Mouse (Mus musculus) liver, embryonic 14.5 days (tissue): ENCODE measurements around the gene Gm49361. TPM values are rescaled to one million over a fixed set of nuclear protein-coding genes. Genes with fewer than 3 reads are reported as not detected.

ENCODE experiments used
- ATAC-seq: fragments of 200-750 bp; cut with Nextera tagmentation; 2 replicates; pipeline ENCODE4 v1.8.0; 2017; ENCODE audit warnings: moderate number of reproducible peaks, mild to moderate bottlenecking, moderate library complexity; ENCODE audit not compliant: insufficient read depth
- DNase-seq, 3 experiments: peaks; one replicate each; pipeline ENCODE4 v3.0.0-alpha.2; 2012 to 2013; ENCODE audit warnings: low read depth in 3 of 3, low spot score in 3 of 3
- H3K27ac ChIP-seq: fragments of 300-500 bp; sonication (generic); 2 replicates; pipeline ENCODE4 v1.5.1; 2014; ENCODE audit warnings: moderate library complexity, mild to moderate bottlenecking, control low read depth, inconsistent platforms
- H3K27me3 ChIP-seq: fragments of 300-500 bp; sonication (generic); 2 replicates; pipeline ENCODE4 v1.6.1; 2014; ENCODE audit warnings: mild to moderate bottlenecking, low read length, moderate library complexity; ENCODE audit not compliant: control insufficient read depth, insufficient read depth
- H3K36me3 ChIP-seq: fragments of 300-500 bp; sonication (generic); replicated peaks from 2 replicates; pipeline ENCODE4 v1.6.1; 2014; ENCODE audit warnings: low read depth; ENCODE audit not compliant: control insufficient read depth, insufficient read depth
- H3K4me1 ChIP-seq, 2 experiments: fragments of 200-500 bp in 1 of 2; fragments of 300-500 bp in 1 of 2; sonication (generic) in 1 of 2; replicated peaks; 2 replicates each; pipeline ENCODE4 v1.6.1; 2012 to 2014; ENCODE audit warnings: antibody characterized with exemption in 1 of 2, inconsistent platforms in 1 of 2, low read length in 1 of 2; ENCODE audit not compliant: control insufficient read depth in 2 of 2, insufficient read depth in 2 of 2
- H3K4me2 ChIP-seq: fragments of 300-500 bp; sonication (generic); 2 replicates; pipeline ENCODE4 v1.6.1; 2014; ENCODE audit warnings: low read depth, mild to moderate bottlenecking, control low read depth, moderate library complexity
- H3K4me3 ChIP-seq, 2 experiments: fragments of 200-500 bp in 1 of 2; fragments of 300-500 bp in 1 of 2; sonication (generic) in 1 of 2; 2 replicates each; pipeline ENCODE4 v1.5.1; 2012 to 2014; ENCODE audit warnings: low read depth in 2 of 2, low read length in 2 of 2, mild to moderate bottlenecking in 2 of 2, control low read depth in 1 of 2, inconsistent platforms in 1 of 2, moderate library complexity in 1 of 2; ENCODE audit not compliant: insufficient read depth in 1 of 2
- H3K9ac ChIP-seq: fragments of 300-500 bp; sonication (generic); replicated peaks from 2 replicates; pipeline ENCODE4 v1.6.1; 2014; ENCODE audit warnings: mild to moderate bottlenecking, control low read depth, moderate library complexity
- H3K9me3 ChIP-seq: fragments of 300-500 bp; sonication (generic); 2 replicates; pipeline ENCODE4 v1.6.1; 2016; ENCODE audit warnings: low read length, mixed read lengths; ENCODE audit not compliant: control insufficient read depth
- CTCF ChIP-seq: IDR thresholded peaks from 2 replicates; pipeline ENCODE4 v1.5.1; 2016; ENCODE audit warnings: antibody characterized with exemption, low read depth, control low read depth
- EP300 ChIP-seq: IDR thresholded peaks from 2 replicates; pipeline ENCODE4 v1.6.1; 2016; ENCODE audit warnings: antibody characterized with exemption, low read depth
- WGBS: fragments of 180-500 bp; shearing (Covaris S2); extraction: QIAGEN DNeasy Blood & Tissue Kit; methylation state at CpG from one replicate; pipeline ENCODE4 v1.1.7; 2014; ENCODE audit not compliant: insufficient replicate concordance; 5-methylcytosine and 5-hydroxymethylcytosine counted together
- polyA plus RNA-seq, 2 experiments: library from polyadenylated mRNA; depleted of rRNA in 1 of 2; stranded (reverse) in 1 of 2; unstranded in 1 of 2; fragments of >200 nt; fragmentation: Nextera tagmentation in 1 of 2; extraction: Ambion mirVana in 1 of 2; gene quantifications; 2 replicates each; pipeline versions ENCODE4 v1.2.1 to v1.2.3; 2012 to 2014

The Gm49361 gene
- polyA plus RNA-seq, 2 experiments: not detected

DNA sequence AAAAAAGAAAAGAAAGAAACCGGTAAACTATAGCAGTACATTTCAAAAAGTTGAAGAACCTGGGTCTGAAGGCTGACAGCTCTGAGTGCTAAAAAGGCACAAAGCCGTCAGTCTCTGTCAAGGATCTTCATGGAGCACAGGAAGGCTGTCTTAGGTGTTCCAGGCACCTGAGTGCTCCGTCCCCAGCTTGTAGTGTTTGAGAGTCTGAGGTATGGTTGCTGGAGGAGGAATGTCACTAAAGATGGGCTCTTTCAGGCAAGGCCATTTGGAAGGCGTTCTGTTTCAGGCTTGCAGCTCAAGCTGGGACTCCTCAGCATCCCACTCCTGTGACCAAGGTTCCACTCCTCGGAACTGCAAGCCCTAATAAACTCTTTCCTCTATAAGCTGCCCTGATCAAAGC is 58.5 kb downstream of the Gm49361 start:
- Histone ChIP-seq H3K27me3 (no peaks in the 10 kb centered on the region), H3K36me3 (no peaks in the 10 kb centered on the region; the same call in none of the 2 replicates), H3K9me3 (no peaks in the 10 kb centered on the region), H3K4me3 (no peak overlapping the region), H3K4me2 (no peak overlapping the region), H3K27ac (no peak overlapping the region), H3K4me1 (peaks cover 7 to 10% of the 10 kb centered on the region in 2 experiments), H3K9ac (no peak overlapping the region)
- DNase-seq (no peak), ATAC-seq (no peak)
- TF ChIP-seq EP300: no peak
- TF ChIP-seq CTCF: no peak
- WGBS: 77% methylated on average over 5 of the region's 5 CpGs

DNA sequence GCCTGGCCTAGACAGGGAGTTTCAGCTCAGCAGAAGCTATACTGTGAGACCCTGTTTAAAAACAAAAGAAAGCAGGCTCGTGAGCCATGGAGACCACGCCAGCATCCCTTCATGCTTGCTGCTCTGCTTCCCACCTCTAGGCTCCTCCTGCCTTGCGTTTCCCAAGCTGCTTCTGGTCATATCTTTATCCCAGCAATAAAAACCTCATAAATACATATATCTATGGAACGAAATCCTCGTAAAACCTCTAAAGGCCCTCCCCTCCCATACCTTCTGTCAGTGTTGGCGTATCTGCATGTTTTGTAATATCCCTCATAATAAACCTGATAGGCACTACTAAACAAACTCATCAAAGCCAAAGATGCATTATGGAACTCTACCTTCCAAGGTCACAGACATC is 59.3 kb downstream of the Gm49361 start:
- Histone ChIP-seq H3K4me1 (peaks cover 0 to 5% of the 10 kb centered on the region in 2 experiments; a peak in 1 of 4 replicates), H3K27ac (no peak overlapping the region), H3K4me3 (no peak overlapping the region), H3K9ac (no peak overlapping the region), H3K27me3 (no peaks in the 10 kb centered on the region), H3K4me2 (no peak overlapping the region), H3K9me3 (no peaks in the 10 kb centered on the region), H3K36me3 (no peaks in the 10 kb centered on the region; the same call in none of the 2 replicates)
- DNase-seq: no peak
- ATAC-seq: no peak
- WGBS: 80% methylated on average over 6 of the region's 6 CpGs
- TF ChIP-seq EP300 (no peak), CTCF (no peak)

DNA sequence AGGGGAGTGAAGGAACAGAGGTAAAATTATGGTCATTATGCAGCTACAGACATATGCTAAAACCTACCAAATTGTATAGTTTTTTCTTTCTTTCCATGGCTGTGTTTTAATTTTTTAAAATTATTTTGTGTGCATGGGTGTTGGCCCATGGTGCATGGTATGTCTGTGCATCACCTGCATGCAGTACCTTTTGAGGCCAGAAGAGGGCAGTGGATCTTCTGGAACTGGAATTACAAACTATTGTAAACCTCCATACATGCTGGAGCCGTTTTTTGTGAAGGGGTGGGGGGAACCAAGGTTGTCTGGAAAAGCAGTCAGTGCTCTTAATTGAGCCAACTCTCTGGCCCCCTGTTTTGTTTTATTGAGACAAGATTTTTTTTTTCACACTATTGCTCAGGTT is 61.3 kb downstream of the Gm49361 start:
- H3K4me2 ChIP-seq: no peak overlapping the region

DNA sequence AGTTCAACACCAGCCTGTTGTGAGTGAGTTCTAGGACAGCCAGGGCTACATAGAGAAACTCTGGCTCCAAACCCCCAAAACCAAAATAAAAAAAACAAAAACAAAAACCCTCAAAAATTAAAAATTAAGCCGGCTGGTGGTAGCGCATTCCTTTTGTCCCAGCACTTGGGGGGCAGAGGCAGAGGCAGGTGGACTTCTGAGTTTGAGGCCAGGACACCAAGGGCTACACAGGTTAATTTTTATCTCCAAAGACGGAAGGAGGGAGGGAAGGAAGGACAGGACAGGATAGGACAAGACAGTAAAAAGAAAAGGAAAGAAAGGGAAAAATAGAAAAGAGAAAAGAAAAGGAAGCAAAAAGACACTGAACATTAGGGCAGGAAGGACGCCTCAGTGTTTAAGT is 63.2 kb downstream of the Gm49361 start:
- ATAC-seq (no peak), DNase-seq (no peak)
- Histone ChIP-seq H3K27me3 (no peaks in the 10 kb centered on the region), H3K36me3 (no peaks in the 10 kb centered on the region), H3K4me3 (no peak overlapping the region), H3K4me2 (no peak overlapping the region), H3K4me1 (no peaks in the 10 kb centered on the region), H3K9ac (no peak overlapping the region), H3K9me3 (no peaks in the 10 kb centered on the region), H3K27ac (no peak overlapping the region)
- no peak for TF ChIP-seq EP300
- no peak for TF ChIP-seq CTCF
- WGBS: 73% methylated on average over 4 of the region's 4 CpGs

More for the DNA sequence above, 61.3 kb downstream of the Gm49361 start:
- no peak overlapping the region for H3K27ac ChIP-seq
- no peak overlapping the region for H3K9ac ChIP-seq
- peak; percentile 51; the same call in 1 of the 2 replicates for ATAC-seq
- H3K4me1 ChIP-seq: no peaks in the 10 kb centered on the region
- no peak overlapping the region for H3K4me3 ChIP-seq
- no peaks in the 10 kb centered on the region for H3K27me3 ChIP-seq
- TF ChIP-seq CTCF (peak; percentile 91), EP300 (no peak)
- H3K36me3 ChIP-seq: no peaks in the 10 kb centered on the region
- H3K9me3 ChIP-seq: no peaks in the 10 kb centered on the region
- WGBS: 0% methylated on average over 1 of the region's 1 CpGs
- peak in 2 of 3 experiments; percentile 30 to 44 for DNase-seq

DNA sequence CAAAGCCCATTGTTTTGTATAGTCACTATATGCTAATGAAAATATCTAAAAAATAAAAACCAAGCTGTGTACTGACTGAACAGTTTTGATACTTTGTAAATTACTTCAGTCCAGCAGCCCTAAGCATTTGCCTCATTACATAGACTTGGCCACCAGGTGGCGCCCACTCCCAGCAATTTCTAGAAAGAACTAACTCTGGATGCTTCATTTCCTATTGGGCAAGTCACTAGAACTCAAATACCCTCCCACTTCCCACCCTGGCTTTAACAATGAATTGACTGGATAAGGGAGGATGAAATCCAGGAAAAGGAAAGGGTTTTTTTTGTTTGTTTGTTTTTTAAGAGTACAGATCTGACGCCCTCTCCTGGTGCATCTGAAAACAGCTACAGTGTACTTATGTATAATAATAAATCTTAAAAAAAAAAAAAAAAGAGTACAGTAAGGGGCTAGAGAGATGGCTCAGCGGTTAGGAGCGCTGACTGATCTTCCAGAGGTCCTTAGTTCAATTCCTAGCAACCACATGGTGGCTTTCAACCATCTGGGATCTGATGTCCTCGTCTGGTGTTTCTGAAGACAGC is 65.9 kb downstream of the Gm49361 start:
- Histone ChIP-seq H3K27ac (no peak overlapping the region), H3K36me3 (no peaks in the 10 kb centered on the region), H3K4me2 (no peak overlapping the region), H3K27me3 (no peaks in the 10 kb centered on the region), H3K4me1 (no peaks in the 10 kb centered on the region), H3K9me3 (no peaks in the 10 kb centered on the region), H3K4me3 (no peak overlapping the region), H3K9ac (no peak overlapping the region)
- 31% methylated on average over 5 of the region's 5 CpGs for WGBS
- DNase-seq (peak; percentile 61 to 66 (median 61)), ATAC-seq (no peak)
- TF ChIP-seq EP300 (no peak), CTCF (peak; percentile 86)
